Mouse (Mus musculus): ENCODE results near the gene Ski. TPM values are rescaled to one million over a fixed set of nuclear protein-coding genes. Genes with fewer than 3 reads are reported as not detected.
A peak's percentile ranks its signal among the peaks of the same experiment; 100 is the strongest.

The Ski gene
- total and polyA plus RNA-seq, 2 experiments from 2014 or later: 9.3 to 53.2 TPM

GRCm38 (mm10) chr4:155163320-155163651, 59.1 kb downstream of the Ski start:
- no peak overlapping the region for H3K4me2 ChIP-seq (ENCODE audit: low read depth, low read length)
- H3K27me3 ChIP-seq (ENCODE audit: control insufficient read depth, insufficient read depth, low read length): no peaks in the 10 kb centered on the region
- no peak for DNase-seq (ENCODE audit: low spot score)
- H3K4me3 ChIP-seq (ENCODE audit: low read depth, low read length): no peak overlapping the region
- no peak overlapping the region for H3K9ac ChIP-seq (replicated peaks; ENCODE audit: low read depth, low read length)
- peaks cover 18% of the 10 kb centered on the region for H3K36me3 ChIP-seq (replicated peaks; ENCODE audit: control insufficient read depth, insufficient read depth, low read length)
- no peaks in the 10 kb centered on the region for H3K9me3 ChIP-seq (replicated peaks; ENCODE audit: control insufficient read depth, low read length)
- 30% methylated on average over 4 of the region's 4 CpGs for WGBS
- ATAC-seq (ENCODE audit: insufficient read depth, low read depth): no peak
- peaks cover 54% of the 10 kb centered on the region for H3K4me1 ChIP-seq (ENCODE audit: control insufficient read depth, insufficient read depth)
- peak overlapping the region; percentile 76 for H3K27ac ChIP-seq (ENCODE audit: low read depth)
- no peak for TF ChIP-seq CTCF (IDR thresholded peaks at IDR 0.05; ENCODE audit: low read depth)
- TF ChIP-seq EP300 (IDR thresholded peaks at IDR 0.05; ENCODE audit: low read depth): no peak

DNA sequence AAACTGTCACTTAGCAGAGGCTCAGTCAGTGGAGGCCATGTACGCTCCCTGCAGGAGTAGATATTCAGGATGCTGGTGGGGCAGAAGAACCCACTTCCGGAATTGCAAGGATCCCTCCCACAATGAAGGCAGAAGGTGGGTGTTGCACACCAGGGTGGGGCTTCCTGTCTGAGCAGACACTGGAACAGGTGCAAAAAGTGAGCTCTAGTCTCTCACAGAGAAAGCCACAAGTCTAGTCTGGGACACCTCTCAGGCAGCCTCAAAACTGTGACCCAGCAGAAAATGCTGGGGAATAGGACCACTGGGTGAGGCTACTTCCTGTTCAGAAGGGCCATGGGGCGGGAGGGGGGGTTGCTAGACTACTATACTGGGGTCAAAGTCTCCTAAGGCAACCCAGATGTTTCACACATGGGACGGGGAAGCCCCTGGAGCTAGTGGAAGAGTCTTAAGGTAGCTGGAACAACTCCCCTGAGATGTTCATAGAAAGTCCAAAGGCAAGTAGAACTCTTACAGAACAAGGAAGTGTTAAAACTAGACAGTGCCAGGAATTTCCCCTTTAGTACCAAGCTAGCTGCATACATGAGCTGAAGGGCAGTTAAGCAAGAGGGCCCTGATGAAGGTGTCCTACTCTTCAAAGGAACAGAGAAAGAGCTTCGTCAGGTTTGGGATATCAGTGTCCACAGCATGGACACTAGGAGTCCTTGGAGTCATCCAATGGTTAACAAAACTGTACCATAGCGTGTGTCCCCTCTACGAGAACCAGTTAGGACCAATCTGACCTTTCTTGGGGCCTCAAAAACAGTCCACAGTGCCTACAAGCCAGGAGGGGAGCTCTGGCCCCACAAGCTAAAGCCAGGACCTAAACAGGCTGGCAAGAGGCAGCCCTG, 59.7 kb downstream of the Ski start:
- 61% methylated on average over 7 of the region's 7 CpGs for WGBS

DNA sequence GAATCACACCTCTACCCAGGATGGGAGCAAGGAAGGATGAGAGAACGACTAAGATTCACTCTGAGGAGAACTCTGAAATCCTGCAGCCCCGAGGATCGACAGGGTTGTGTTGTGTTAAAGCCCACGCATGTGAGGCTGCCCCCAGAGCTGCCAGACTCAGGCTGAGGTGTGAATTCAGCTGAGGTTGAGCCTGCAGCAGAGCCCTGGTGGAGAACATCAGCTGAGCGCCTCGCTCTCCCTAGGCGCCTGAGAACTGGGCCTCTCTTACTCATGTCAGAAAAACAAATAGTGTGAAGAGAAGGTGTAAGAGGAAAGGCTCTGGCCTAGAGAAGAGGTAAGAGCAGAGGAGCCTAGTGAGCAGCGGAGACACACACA, 63.9 kb downstream of the Ski start:
- WGBS: 58% methylated on average over 8 of the region's 8 CpGs
- Histone ChIP-seq H3K4me2 (ENCODE audit: low read depth, low read length) (no peak overlapping the region), H3K4me1 (ENCODE audit: control insufficient read depth, insufficient read depth) (peaks cover 27% of the 10 kb centered on the region), H3K27ac (ENCODE audit: low read depth) (no peak overlapping the region), H3K9ac (replicated peaks; ENCODE audit: low read depth, low read length) (no peak overlapping the region), H3K9me3 (replicated peaks; ENCODE audit: control insufficient read depth, low read length) (no peaks in the 10 kb centered on the region), H3K36me3 (replicated peaks; ENCODE audit: control insufficient read depth, insufficient read depth, low read length) (peaks cover 48% of the 10 kb centered on the region), H3K27me3 (ENCODE audit: control insufficient read depth, insufficient read depth, low read length) (no peaks in the 10 kb centered on the region), H3K4me3 (ENCODE audit: low read depth, low read length) (no peak overlapping the region)
- no peak for TF ChIP-seq CTCF (IDR thresholded peaks at IDR 0.05; ENCODE audit: low read depth)
- no peak for TF ChIP-seq EP300 (IDR thresholded peaks at IDR 0.05; ENCODE audit: low read depth)
- no peak for ATAC-seq (ENCODE audit: insufficient read depth, low read depth)
- no peak for DNase-seq (ENCODE audit: low spot score)

More for the DNA sequence above, 59.7 kb downstream of the Ski start:
- DNase-seq (ENCODE audit: low spot score): no peak
- no peak for TF ChIP-seq EP300 (IDR thresholded peaks at IDR 0.05; ENCODE audit: low read depth)
- TF ChIP-seq CTCF (IDR thresholded peaks at IDR 0.05; ENCODE audit: low read depth): no peak
- H3K36me3 ChIP-seq (replicated peaks; ENCODE audit: control insufficient read depth, insufficient read depth, low read length): peaks cover 24% of the 10 kb centered on the region
- H3K9me3 ChIP-seq (replicated peaks; ENCODE audit: control insufficient read depth, low read length): no peaks in the 10 kb centered on the region
- H3K4me1 ChIP-seq (ENCODE audit: control insufficient read depth, insufficient read depth): peaks cover 54% of the 10 kb centered on the region
- H3K4me2 ChIP-seq (ENCODE audit: low read depth, low read length): no peak overlapping the region
- no peak overlapping the region for H3K4me3 ChIP-seq (ENCODE audit: low read depth, low read length)
- no peak overlapping the region for H3K9ac ChIP-seq (replicated peaks; ENCODE audit: low read depth, low read length)
- no peak for ATAC-seq (ENCODE audit: insufficient read depth, low read depth)
- peak overlapping the region; percentile 5; the same call in 1 of the 2 replicates for H3K27ac ChIP-seq (ENCODE audit: low read depth)
- H3K27me3 ChIP-seq (ENCODE audit: control insufficient read depth, insufficient read depth, low read length): no peaks in the 10 kb centered on the region

- Histone ChIP-seq H3K4me1 (ENCODE audit: control insufficient read depth, insufficient read depth) (peaks cover 22% of the 10 kb centered on the region), H3K9ac (replicated peaks; ENCODE audit: low read depth, low read length) (no peak overlapping the region)
These were observed 64.4 kb downstream of the Ski start for GRCm38 (mm10) chr4:155157871-155158542.

DNA sequence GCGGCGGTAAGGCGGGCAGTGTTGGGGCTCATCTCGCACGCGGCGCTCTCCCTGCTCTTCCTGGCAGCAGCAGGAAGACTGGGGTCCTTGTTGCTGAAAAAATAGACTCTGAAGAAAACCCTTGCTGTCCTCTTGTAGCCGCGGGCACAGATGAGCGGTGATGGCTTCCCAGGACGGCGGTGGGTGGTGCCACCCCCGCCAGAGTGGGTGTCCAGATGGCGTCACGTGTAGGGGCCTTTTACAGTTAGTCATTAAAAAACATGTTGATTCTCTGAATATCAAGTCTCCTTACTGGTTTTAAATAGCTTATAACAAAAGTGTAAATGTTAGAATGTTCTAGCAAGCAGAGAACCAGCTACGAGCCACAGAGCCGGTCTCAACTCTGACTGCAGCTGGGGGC, 65.7 kb downstream of the Ski start:
- Histone ChIP-seq H3K4me2 (ENCODE audit: low read depth, low read length) (no peak overlapping the region), H3K9ac (replicated peaks; ENCODE audit: low read depth, low read length) (no peak overlapping the region), H3K4me3 (ENCODE audit: low read depth, low read length) (no peak overlapping the region), H3K27me3 (ENCODE audit: control insufficient read depth, insufficient read depth, low read length) (no peaks in the 10 kb centered on the region), H3K4me1 (ENCODE audit: control insufficient read depth, insufficient read depth) (peaks cover 15% of the 10 kb centered on the region), H3K36me3 (replicated peaks; ENCODE audit: control insufficient read depth, insufficient read depth, low read length) (peaks cover 48% of the 10 kb centered on the region), H3K9me3 (replicated peaks; ENCODE audit: control insufficient read depth, low read length) (no peaks in the 10 kb centered on the region), H3K27ac (ENCODE audit: low read depth) (no peak overlapping the region)
- 94% methylated on average over 17 of the region's 17 CpGs for WGBS
- no peak for ATAC-seq (ENCODE audit: insufficient read depth, low read depth)
- DNase-seq (ENCODE audit: low spot score): no peak
- TF ChIP-seq CTCF (IDR thresholded peaks at IDR 0.05; ENCODE audit: low read depth) (no peak), EP300 (IDR thresholded peaks at IDR 0.05; ENCODE audit: low read depth) (no peak)

More at GRCm38 (mm10) chr4:155157871-155158542, 64.4 kb downstream of the Ski start:
- Histone ChIP-seq H3K27me3 (ENCODE audit: control insufficient read depth, insufficient read depth, low read length) (no peaks in the 10 kb centered on the region), H3K4me3 (ENCODE audit: low read depth, low read length) (no peak overlapping the region), H3K4me2 (ENCODE audit: low read depth, low read length) (no peak overlapping the region), H3K27ac (ENCODE audit: low read depth) (no peak overlapping the region), H3K9me3 (replicated peaks; ENCODE audit: control insufficient read depth, low read length) (no peaks in the 10 kb centered on the region), H3K36me3 (replicated peaks; ENCODE audit: control insufficient read depth, insufficient read depth, low read length) (peaks cover 48% of the 10 kb centered on the region)
- DNase-seq (ENCODE audit: low spot score): no peak
- 79% methylated on average over 27 of the region's 27 CpGs for WGBS
- TF ChIP-seq CTCF (IDR thresholded peaks at IDR 0.05; ENCODE audit: low read depth): no peak
- no peak for TF ChIP-seq EP300 (IDR thresholded peaks at IDR 0.05; ENCODE audit: low read depth)
- ATAC-seq (ENCODE audit: insufficient read depth, low read depth): no peak
